28 mouse cellular contexts compared by ENCODE assay signal in the genomic region with DNA sequence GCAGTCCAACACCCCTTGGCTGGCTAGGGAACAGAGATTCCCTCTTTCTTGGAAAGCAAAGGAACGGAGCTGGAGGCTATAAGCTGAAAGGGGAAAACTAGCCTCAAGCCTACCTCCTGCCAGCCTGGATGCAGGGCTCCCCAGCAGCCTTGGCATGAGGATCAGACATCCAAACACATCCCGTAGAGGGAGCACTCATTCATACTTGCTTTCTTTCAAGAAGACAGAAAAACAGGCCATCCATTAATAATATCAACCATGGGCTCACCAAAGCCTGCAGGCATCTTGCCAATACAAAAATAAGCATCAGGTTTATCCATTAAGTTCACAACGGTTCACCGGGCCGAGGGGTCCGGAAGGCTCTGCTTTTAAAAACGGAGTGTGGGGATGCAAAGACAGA.
DNase-seq lines count a peak whose midpoint lies in the region; ATAC-seq and TF ChIP-seq lines count a peak whose summit lies in the region.
"Had no signal": no experiment of that assay in that cellular context is flagged by ENCODE, and none has a peak within 500 bp of the region (broad histone marks: within the 10 kb centered on the region; RNA-seq: fewer than 3 reads in every experiment).

No protein-coding gene starts in this region.

- no peak overlapping the region for H3K4me3 ChIP-seq in hindbrain, postnatal 0 days (ENCODE audit: low read length)
- H3K4me3 ChIP-seq in hindbrain, embryonic 11.5 days (ENCODE audit: low read depth, low read length) = no peak overlapping the region
- no peak overlapping the region for H3K4me3 ChIP-seq in midbrain, postnatal 0 days (ENCODE audit: low read depth, low read length)
- H3K4me3 ChIP-seq in midbrain, embryonic 13.5 days (replicated peaks) = no peak overlapping the region
- no peak overlapping the region for H3K4me3 ChIP-seq in stomach, postnatal 0 days (ENCODE audit: low read depth, low read length)
- H3K4me3 ChIP-seq: embryonic facial prominence, embryonic 13.5 days; heart, embryonic 13.5 days; hindbrain, embryonic 15.5 days; kidney, embryonic 15.5 days; limb, embryonic 10.5 days; limb, embryonic 15.5 days; neural tube, embryonic 15.5 days had no signal

- no peak; the same call in 1 of the 2 replicates for ATAC-seq in hindbrain, postnatal 0 days
- ATAC-seq in hindbrain, embryonic 11.5 days (ENCODE audit: low FRiP score) = no peak
- ATAC-seq in midbrain, postnatal 0 days (ENCODE audit: low FRiP score) = no peak
- ATAC-seq in midbrain, embryonic 13.5 days = no peak
- no peak for ATAC-seq in stomach, postnatal 0 days (ENCODE audit: low FRiP score, low TSS enrichment)
- ATAC-seq: CD4-positive, CD25-positive, alpha-beta regulatory T cell, adult 4 months had no signal

- no peaks in the 10 kb centered on the region for H3K27me3 ChIP-seq in hindbrain, postnatal 0 days (ENCODE audit: insufficient read depth, low read length)
- no peaks in the 10 kb centered on the region; the same call in 1 of the 2 replicates for H3K27me3 ChIP-seq in hindbrain, embryonic 11.5 days (ENCODE audit: control insufficient read depth, insufficient read depth, low read length)
- no peaks in the 10 kb centered on the region for H3K27me3 ChIP-seq in midbrain, postnatal 0 days (ENCODE audit: insufficient read depth, low read length)
- H3K27me3 ChIP-seq in midbrain, embryonic 13.5 days = no peaks in the 10 kb centered on the region
- H3K27me3 ChIP-seq in stomach, postnatal 0 days (ENCODE audit: control insufficient read depth, insufficient read depth, low read length) = no peaks in the 10 kb centered on the region
- H3K27me3 ChIP-seq: embryonic facial prominence, embryonic 13.5 days; heart, embryonic 13.5 days; hindbrain, embryonic 15.5 days; kidney, embryonic 15.5 days; limb, embryonic 15.5 days; neural tube, embryonic 15.5 days had no signal

- H3K4me1 ChIP-seq in hindbrain, postnatal 0 days (ENCODE audit: insufficient read depth, low read length) = no peaks in the 10 kb centered on the region
- H3K4me1 ChIP-seq in hindbrain, embryonic 11.5 days (replicated peaks; ENCODE audit: control insufficient read depth, insufficient read depth, low read length) = no peaks in the 10 kb centered on the region
- H3K4me1 ChIP-seq in midbrain, postnatal 0 days (ENCODE audit: insufficient read depth, low read length) = no peaks in the 10 kb centered on the region
- H3K4me1 ChIP-seq in midbrain, embryonic 13.5 days (replicated peaks) = peaks cover 3% of the 10 kb centered on the region; the same call in 1 of the 2 replicates
- no peaks in the 10 kb centered on the region for H3K4me1 ChIP-seq in stomach, postnatal 0 days (replicated peaks; ENCODE audit: control insufficient read depth, insufficient read depth)
- H3K4me1 ChIP-seq: heart, embryonic 13.5 days had no signal

- H3K9me3 ChIP-seq in hindbrain, postnatal 0 days (ENCODE audit: low read length) = no peaks in the 10 kb centered on the region
- no peaks in the 10 kb centered on the region for H3K9me3 ChIP-seq in hindbrain, embryonic 11.5 days (ENCODE audit: control insufficient read depth, low read length)
- no peaks in the 10 kb centered on the region for H3K9me3 ChIP-seq in midbrain, postnatal 0 days (ENCODE audit: low read length)
- H3K9me3 ChIP-seq in midbrain, embryonic 13.5 days = no peaks in the 10 kb centered on the region
- H3K9me3 ChIP-seq in stomach, postnatal 0 days (ENCODE audit: control insufficient read depth, low read length) = no peaks in the 10 kb centered on the region
- H3K9me3 ChIP-seq: embryonic facial prominence, embryonic 13.5 days; heart, embryonic 13.5 days; hindbrain, embryonic 15.5 days; kidney, embryonic 15.5 days; limb, embryonic 10.5 days; limb, embryonic 15.5 days; neural tube, embryonic 15.5 days had no signal

- WGBS in hindbrain, postnatal 0 days = 45% methylated on average over 7 of the region's 7 CpGs
- WGBS in hindbrain, embryonic 11.5 days = 76% methylated on average over 7 of the region's 7 CpGs
- 63% methylated on average over 7 of the region's 7 CpGs for WGBS in midbrain, postnatal 0 days
- WGBS in midbrain, embryonic 13.5 days = 80% methylated on average over 7 of the region's 7 CpGs
- 60% methylated on average over 7 of the region's 7 CpGs for WGBS in stomach, postnatal 0 days

- TF ChIP-seq EP300 in stomach, postnatal 0 days (optimal IDR thresholded peaks at IDR 0.05) = no peak

- H3K36me3 ChIP-seq in hindbrain, postnatal 0 days (ENCODE audit: insufficient read depth, low read length) = no peaks in the 10 kb centered on the region
- no peaks in the 10 kb centered on the region for H3K36me3 ChIP-seq in hindbrain, embryonic 11.5 days (ENCODE audit: control insufficient read depth, insufficient read depth, low read length)
- H3K36me3 ChIP-seq in midbrain, postnatal 0 days (ENCODE audit: insufficient read depth, low read length) = no peaks in the 10 kb centered on the region
- H3K36me3 ChIP-seq in midbrain, embryonic 13.5 days = no peaks in the 10 kb centered on the region
- H3K36me3 ChIP-seq in stomach, postnatal 0 days (ENCODE audit: control insufficient read depth, insufficient read depth, low read length) = no peaks in the 10 kb centered on the region
- H3K36me3 ChIP-seq: embryonic facial prominence, embryonic 13.5 days; heart, embryonic 13.5 days; hindbrain, embryonic 15.5 days; kidney, embryonic 15.5 days; limb, embryonic 10.5 days; limb, embryonic 15.5 days; neural tube, embryonic 15.5 days had no signal

- TF ChIP-seq CTCF in hindbrain, postnatal 0 days (IDR thresholded peaks at IDR 0.05; ENCODE audit: low read depth) = peak; percentile 22; the same call in 1 of the 2 replicates
- peak; percentile 31; the same call in 1 of the 2 replicates for TF ChIP-seq CTCF in midbrain, postnatal 0 days (IDR thresholded peaks at IDR 0.05)
- peak; percentile 18; the same call in 1 of the 2 replicates for TF ChIP-seq CTCF in stomach, postnatal 0 days (IDR thresholded peaks at IDR 0.05; ENCODE audit: low read depth)

- no peak overlapping the region for H3K27ac ChIP-seq in hindbrain, postnatal 0 days
- no peak overlapping the region for H3K27ac ChIP-seq in hindbrain, embryonic 11.5 days (ENCODE audit: low read depth, low read length)
- H3K27ac ChIP-seq in midbrain, postnatal 0 days (ENCODE audit: low read depth, low read length) = no peak overlapping the region
- H3K27ac ChIP-seq in midbrain, embryonic 13.5 days = no peak overlapping the region
- no peak overlapping the region for H3K27ac ChIP-seq in stomach, postnatal 0 days (replicated peaks)
- H3K27ac ChIP-seq: embryonic facial prominence, embryonic 13.5 days; heart, embryonic 13.5 days; hindbrain, embryonic 15.5 days; kidney, embryonic 15.5 days; limb, embryonic 10.5 days; limb, embryonic 15.5 days; liver, embryonic 14.5 days; macrophage; neural tube, embryonic 15.5 days had no signal

- H3K4me2 ChIP-seq in hindbrain, postnatal 0 days (ENCODE audit: low read depth, low read length) = no peak overlapping the region
- no peak overlapping the region for H3K4me2 ChIP-seq in hindbrain, embryonic 11.5 days (replicated peaks; ENCODE audit: low read depth, low read length)
- no peak overlapping the region for H3K4me2 ChIP-seq in midbrain, postnatal 0 days (ENCODE audit: low read depth, low read length, poor library complexity, severe bottlenecking)
- no peak overlapping the region for H3K4me2 ChIP-seq in midbrain, embryonic 13.5 days (replicated peaks)
- no peak overlapping the region for H3K4me2 ChIP-seq in stomach, postnatal 0 days (replicated peaks; ENCODE audit: low read depth)
- H3K4me2 ChIP-seq: embryonic facial prominence, embryonic 13.5 days; heart, embryonic 13.5 days; hindbrain, embryonic 15.5 days; kidney, embryonic 15.5 days; limb, embryonic 15.5 days; neural tube, embryonic 15.5 days had no signal

- H3K9ac ChIP-seq in hindbrain, postnatal 0 days (replicated peaks; ENCODE audit: low read length) = no peak overlapping the region
- H3K9ac ChIP-seq in hindbrain, embryonic 11.5 days (ENCODE audit: low read depth, low read length) = no peak overlapping the region
- no peak overlapping the region for H3K9ac ChIP-seq in midbrain, postnatal 0 days (replicated peaks; ENCODE audit: low read length, poor library complexity, severe bottlenecking)
- H3K9ac ChIP-seq in midbrain, embryonic 13.5 days (replicated peaks) = no peak overlapping the region
- H3K9ac ChIP-seq in stomach, postnatal 0 days (ENCODE audit: low read length) = no peak overlapping the region
- H3K9ac ChIP-seq: embryonic facial prominence, embryonic 13.5 days; heart, embryonic 13.5 days; hindbrain, embryonic 15.5 days; kidney, embryonic 15.5 days; limb, embryonic 15.5 days; liver, embryonic 14.5 days; neural tube, embryonic 15.5 days had no signal

- DNase-seq in cerebellum, postnatal 25 days = peak; percentile 34 to 45
- DNase-seq in cerebellum, postnatal 36 days = no peak
- peak; percentile 61 for DNase-seq in hindbrain, postnatal 0 days (ENCODE audit: low spot score)
- no peak for DNase-seq in hindbrain, embryonic 11.5 days (ENCODE audit: low spot score)
- DNase-seq in midbrain, postnatal 0 days (ENCODE audit: low spot score) = peak; percentile 58
- no peak for DNase-seq in stomach, postnatal 0 days (ENCODE audit: low spot score)
- DNase-seq: adrenal gland, postnatal 25 days; cerebellum, adult 9-11 months; gastrocnemius, postnatal 10 days; heart, postnatal 10 days; kidney, adult 18-20 months; kidney, postnatal 25 days; lung, adult 2 months; lung, postnatal 10 days; right cerebral cortex, adult 18-20 months; thymus, adult 2 months; thymus, postnatal 36 days had no signal

Comparison
In these comparisons a context has a peak if more than half of its experiments do, and no peak if none do; other contexts are left out.
1. DNase-seq: peak in cerebellum, postnatal 25 days (2 of 2), hindbrain, postnatal 0 days (single experiment) and midbrain, postnatal 0 days (single experiment); none in cerebellum, postnatal 36 days (0 of 2), hindbrain, embryonic 11.5 days (single experiment) and stomach, postnatal 0 days (single experiment).
2. Peak in every context shown above with its lines, with median percentiles within 50 percentile points of each other: CTCF ChIP-seq.